Mouse (Mus musculus): Measurements from ENCODE around the gene Skint8. TPM values are rescaled to one million over a fixed set of nuclear protein-coding genes. Genes with fewer than 3 reads are reported as not detected.
"Not testable (repeated sequence)": the region's sequence is repeated elsewhere in the genome, so short reads cannot be mapped to it uniquely, and the experiment has no call there.

The Skint8 gene
- total RNA-seq (2021): not detected
- long read RNA-seq, experiment 1: 0 reads
- long read RNA-seq, experiment 2: 0 reads

DNA sequence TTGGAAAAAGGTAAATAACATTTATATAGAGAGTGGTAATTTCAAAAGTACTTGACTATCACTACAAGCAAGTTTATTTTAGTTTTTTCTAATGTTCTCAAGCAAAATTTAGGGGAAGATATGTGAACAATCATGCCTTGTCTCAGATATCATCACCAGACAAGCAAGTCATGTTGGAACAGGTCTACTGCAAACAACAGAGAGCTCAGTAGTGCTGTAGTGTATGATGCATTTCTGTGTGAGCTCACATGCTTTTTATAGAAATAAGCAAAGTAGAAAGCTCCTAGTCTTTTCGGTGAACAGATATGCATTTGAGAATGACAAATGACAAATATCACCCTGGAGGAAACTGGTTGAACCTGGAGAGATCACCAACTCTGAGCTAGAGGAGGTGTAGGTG is at the start of gene Skint8:
TSS of gene Skint8 (plus strand) at position 301 of the 400 bp plus-strand sequence.
- intact Hi-C loops (cut with DNase I): no loop called here

GRCm38 (mm10) chr4:111880112-111880875 is 38.9 kb upstream of the Skint8 start:
- intact Hi-C loops (cut with DNase I): no loop called here

More for the DNA sequence above, at the start of gene Skint8:
- DNase-seq: no peak

GRCm38 (mm10) chr4:111883543-111883942 is 35.6 kb upstream of the Skint8 start:
- intact Hi-C loops (cut with DNase I): no loop called here
- DNase-seq: no peak

More at GRCm38 (mm10) chr4:111880112-111880875, 38.9 kb upstream of the Skint8 start:
- no peak for DNase-seq

DNA sequence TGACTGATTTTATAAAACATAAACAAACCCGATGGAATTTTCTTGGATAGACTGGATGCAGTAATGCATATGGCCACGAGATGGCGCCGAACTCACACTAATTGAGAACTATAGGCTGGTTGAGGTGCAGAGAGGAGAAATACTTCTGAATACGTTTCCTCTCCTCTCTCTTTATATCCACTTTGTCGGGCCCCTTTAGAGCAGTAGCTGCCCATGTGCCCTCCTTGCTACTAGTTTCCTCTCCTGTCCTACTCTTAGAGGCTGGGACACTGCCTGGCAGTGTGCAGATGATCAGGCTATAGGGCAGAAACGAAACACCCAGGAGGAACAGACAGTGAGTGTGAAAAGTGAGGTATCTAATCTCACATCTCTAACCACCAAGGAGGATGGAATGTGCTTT is 33.2 kb upstream of the Skint8 start:
- intact Hi-C loops (cut with DNase I): no loop called here
- DNase-seq: peak in 1 of 2 experiments; percentile 37

GRCm38 (mm10) chr4:111886607-111887006 is 32.6 kb upstream of the Skint8 start:
- intact Hi-C loops (cut with DNase I): no loop called here
- peak; percentile 30 to 49 for DNase-seq

DNA sequence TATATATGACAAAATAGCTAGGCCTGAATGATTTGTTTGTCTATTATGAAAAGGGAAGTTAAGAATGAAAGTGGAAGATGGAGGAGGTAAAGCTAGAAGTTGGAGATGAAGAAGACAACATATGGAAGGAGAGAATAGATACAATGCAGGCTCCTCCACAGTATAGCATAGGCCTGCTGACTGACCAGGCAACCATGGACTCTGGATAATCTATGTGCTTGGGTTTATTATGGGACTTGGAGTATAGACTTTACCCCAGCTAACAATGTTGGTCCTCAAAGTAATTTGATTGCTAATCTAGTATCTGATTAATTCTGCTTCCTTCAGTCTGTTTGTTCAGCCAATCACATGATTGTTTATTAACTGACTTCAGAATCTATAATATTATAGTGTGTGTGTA is 27.1 kb upstream of the Skint8 start:
- no peak for DNase-seq
- intact Hi-C loops (cut with DNase I): no loop called here

DNA sequence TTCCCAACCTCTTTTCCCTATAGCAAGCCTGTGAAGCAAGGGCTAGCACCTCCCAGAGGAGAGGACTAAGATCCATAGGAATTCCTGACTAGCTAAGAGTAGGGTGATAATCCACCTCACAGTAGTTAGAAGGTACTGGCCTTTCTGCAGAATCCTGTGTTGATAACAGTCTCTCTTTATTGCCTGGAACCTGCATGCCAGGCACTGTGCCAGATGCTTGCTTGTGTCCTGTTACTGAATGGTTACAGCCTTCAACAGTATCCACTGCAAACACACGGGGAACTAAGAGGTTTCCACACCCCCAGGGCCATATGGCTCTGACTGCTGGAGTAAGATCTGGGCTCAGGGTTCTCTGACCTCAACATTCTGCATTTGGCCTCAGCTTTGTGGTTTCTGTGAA is 21.4 kb upstream of the Skint8 start:
- no peak for DNase-seq
- intact Hi-C loops (cut with DNase I): no loop called here

DNA sequence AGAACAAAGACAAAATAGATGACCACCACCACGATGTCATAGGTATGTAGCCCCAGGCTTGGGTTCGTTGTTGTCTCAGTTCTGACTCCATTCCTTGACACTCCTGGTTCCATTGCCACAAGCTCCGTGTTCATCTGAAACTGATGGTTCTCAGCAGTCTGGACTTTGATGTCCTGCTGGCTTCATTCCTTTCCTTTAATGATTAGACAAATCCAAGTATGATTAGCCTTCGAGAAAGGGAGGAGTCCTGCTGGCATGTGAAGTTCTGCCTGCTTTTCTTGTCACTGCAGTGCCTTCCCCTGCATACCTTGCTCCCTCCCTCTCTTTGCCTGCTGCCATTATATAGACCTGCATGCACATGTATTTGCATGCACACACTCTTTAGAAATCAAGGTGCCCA is 20.6 kb upstream of the Skint8 start:
- intact Hi-C loops (cut with DNase I): no loop called here
- DNase-seq: no peak

DNA sequence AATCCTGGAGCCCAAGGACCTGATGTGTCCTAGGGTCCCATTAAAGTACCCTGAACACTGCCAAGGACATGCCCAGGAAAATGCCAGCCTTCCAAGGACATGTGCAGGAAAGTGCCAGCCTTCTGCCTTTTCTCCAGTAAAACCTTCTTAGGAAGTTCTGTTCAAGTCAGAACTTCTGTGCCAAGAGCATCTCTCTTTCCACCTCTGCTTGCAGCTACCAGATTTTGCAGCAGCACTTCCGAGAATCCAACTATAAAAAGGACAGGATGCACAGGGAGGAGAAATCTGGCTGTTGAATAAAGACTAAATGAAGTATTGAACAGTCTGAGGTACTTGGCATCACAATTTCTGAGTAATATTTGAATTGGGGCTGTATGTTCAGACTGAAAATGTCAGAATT is 18.7 kb upstream of the Skint8 start:
- intact Hi-C loops (cut with DNase I); DNase-seq: not testable (repeated sequence)

GRCm38 (mm10) chr4:111901473-111901872 is 17.7 kb upstream of the Skint8 start:
- no peak for DNase-seq
- intact Hi-C loops (cut with DNase I): no loop called here

DNA sequence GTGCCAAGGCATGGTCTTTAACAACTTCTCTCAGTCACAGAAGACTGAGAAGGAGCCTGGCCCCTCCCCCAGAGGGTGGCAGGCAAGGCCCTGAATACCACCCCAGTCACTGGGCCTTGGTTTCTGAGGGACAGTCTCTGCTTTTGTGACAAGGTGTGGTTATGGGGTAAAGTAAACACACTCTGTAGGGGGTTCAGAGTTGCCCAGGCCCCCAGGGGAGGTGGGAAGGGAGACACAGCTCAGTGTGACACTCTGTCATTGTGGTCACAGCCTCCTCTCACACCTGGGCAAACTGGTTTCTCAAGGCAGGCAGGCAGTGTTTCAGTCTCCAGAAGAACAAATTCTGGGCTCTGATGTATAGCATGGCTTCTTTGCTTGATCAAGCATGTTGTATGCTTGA is 16.4 kb upstream of the Skint8 start, which contains the start of gene Slc5a9:
TSS of gene Slc5a9 (minus strand) at position 144 of the 400 bp plus-strand sequence.
- no peak for DNase-seq
- intact Hi-C loops (cut with DNase I): no loop called here

- no peak for DNase-seq
- intact Hi-C loops (cut with DNase I): no loop called here
Measured at GRCm38 (mm10) chr4:111907926-111908325, 11.3 kb upstream of the Skint8 start.

GRCm38 (mm10) chr4:111961309-111961708 is 42.1 kb downstream of the Skint8 start:
- DNase-seq: no peak
- intact Hi-C loops (cut with DNase I): no loop called here

DNA sequence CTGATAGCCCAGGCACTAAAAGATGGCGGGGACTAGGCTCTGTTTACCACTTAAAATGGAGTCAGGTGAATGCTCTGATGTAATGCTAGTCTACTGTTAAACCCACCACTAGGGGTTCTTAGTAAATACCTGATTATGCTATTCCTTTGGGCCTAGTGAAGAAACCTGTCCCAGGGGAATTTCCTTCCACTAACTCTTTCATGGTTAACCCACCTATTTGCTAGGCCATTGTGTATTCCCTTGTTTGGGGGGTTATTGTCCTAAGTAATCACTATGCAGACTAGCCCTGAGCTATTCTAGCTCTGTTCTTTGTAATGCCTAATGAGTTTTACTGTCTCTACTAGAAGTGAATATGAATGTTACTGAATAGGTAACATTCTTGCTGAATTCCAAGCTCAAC is 44.0 kb downstream of the Skint8 start:
- intact Hi-C loops (cut with DNase I): not testable (repeated sequence)

GRCm38 (mm10) chr4:111963669-111964068 is 44.5 kb downstream of the Skint8 start:
- DNase-seq: no peak
- intact Hi-C loops (cut with DNase I): no loop called here

More for the DNA sequence above, 44.0 kb downstream of the Skint8 start:
- not testable (repeated sequence) for DNase-seq

DNA sequence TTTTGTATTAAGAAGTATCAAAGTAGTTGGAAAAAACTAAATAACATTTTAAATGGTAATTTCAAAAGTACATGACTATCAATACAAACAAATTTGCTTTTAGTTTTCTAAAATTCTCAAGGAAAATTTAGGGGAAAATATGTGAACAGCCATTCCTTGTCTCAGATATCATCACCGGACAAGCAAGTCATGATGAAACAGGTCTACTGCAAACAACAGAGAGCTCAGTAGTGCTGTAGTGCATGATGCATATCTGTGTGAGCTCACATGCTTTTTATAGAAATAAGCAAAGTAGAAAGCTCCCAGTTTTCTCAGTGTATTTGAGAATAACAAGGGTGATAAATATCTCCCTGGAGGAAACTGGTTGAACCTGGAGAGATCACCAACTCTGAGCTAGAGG is 53.4 kb downstream of the Skint8 start, which contains the start of gene Skint7:
TSS of gene Skint7 (plus strand) at position 301 of the 400 bp plus-strand sequence.
- intact Hi-C loops (cut with DNase I): no loop called here
- DNase-seq: no peak

Other genes starting within 250 kb of the Skint8 start
- 1 to 10 TPM; 3.8 to 5.0 TPM for gene Spata6, start 199.4 kb upstream of the Skint8 start, total RNA-seq (2021)
- under 1 TPM in 1 of 2 experiments, not detected in 1; 0.08 TPM for gene Slc5a9, start 16.5 kb upstream of the Skint8 start, total RNA-seq (2021)
- gene Skint7, start 53.5 kb downstream of the Skint8 start, total RNA-seq (2021): not detected
- not detected for gene Skint1, start 86.9 kb downstream of the Skint8 start, total RNA-seq (2021)
- not detected for gene Skint4, start 152.6 kb downstream of the Skint8 start, total RNA-seq (2021)

Measured in gastrocnemius, postnatal 36 days (tissue).